Mouse (Mus musculus) liver, embryonic 11.5 days (tissue): ENCODE results near the gene Gm498. TPM values are rescaled to one million over a fixed set of nuclear protein-coding genes. Genes with fewer than 3 reads are reported as not detected.

Experiments
- ATAC-seq: fragments of 200-750 bp; cut with Nextera tagmentation; replicated peaks from 2 replicates; pipeline ENCODE4 v1.8.0; 2017; ENCODE audit warnings: moderate number of reproducible peaks, mild to moderate bottlenecking, moderate TSS enrichment, moderate library complexity; ENCODE audit not compliant: low FRiP score
- DNase-seq: peaks from one replicate; pipeline ENCODE4 v3.0.0-alpha.2; 2017; ENCODE audit warnings: low spot score
- H3K27ac ChIP-seq: fragments of 300-500 bp; sonication (generic); 2 replicates; pipeline ENCODE4 v1.5.1; 2014; ENCODE audit warnings: mild to moderate bottlenecking, low read depth, low read length, control low read depth
- H3K27me3 ChIP-seq: fragments of 300-500 bp; sonication (generic); replicated peaks from 2 replicates; pipeline ENCODE4 v1.6.1; 2014; ENCODE audit warnings: low read length, mixed read lengths; ENCODE audit not compliant: control insufficient read depth, insufficient read depth
- H3K36me3 ChIP-seq: fragments of 300-500 bp; sonication (generic); 2 replicates; pipeline ENCODE4 v1.6.1; 2014; ENCODE audit warnings: mild to moderate bottlenecking, low read length, moderate library complexity, mixed read lengths; ENCODE audit not compliant: control insufficient read depth, insufficient read depth
- H3K4me1 ChIP-seq: fragments of 300-500 bp; sonication (generic); replicated peaks from 2 replicates; pipeline ENCODE4 v1.6.1; 2014; ENCODE audit warnings: low read length, mixed read lengths; ENCODE audit not compliant: control insufficient read depth, insufficient read depth
- H3K4me2 ChIP-seq: fragments of 300-500 bp; sonication (generic); 2 replicates; pipeline ENCODE4 v1.6.1; 2014; ENCODE audit warnings: mild to moderate bottlenecking, control low read depth, moderate library complexity
- H3K4me3 ChIP-seq: fragments of 300-500 bp; sonication (generic); 2 replicates; pipeline ENCODE4 v1.5.1; 2014; ENCODE audit warnings: low read depth, low read length, control low read depth
- H3K9ac ChIP-seq: fragments of 300-500 bp; sonication (generic); 2 replicates; pipeline ENCODE4 v1.6.1; 2014; ENCODE audit warnings: low read depth, low read length, control low read depth
- H3K9me3 ChIP-seq: fragments of 300-500 bp; sonication (generic); 2 replicates; pipeline ENCODE4 v1.6.1; 2016; ENCODE audit warnings: low read length, inconsistent platforms, mixed read lengths; ENCODE audit not compliant: control insufficient read depth
- WGBS: fragments of 180-500 bp; shearing (Covaris S2); extraction: QIAGEN DNeasy Blood & Tissue Kit; methylation state at CpG from one replicate; pipeline ENCODE4 v1.1.7; 2014; 5-methylcytosine and 5-hydroxymethylcytosine counted together
- polyA plus RNA-seq: library from polyadenylated mRNA; unstranded; fragments of >200 nt; fragmentation: Nextera tagmentation; extraction: Ambion mirVana; gene quantifications from 2 replicates; pipeline ENCODE4 v1.2.1, GENCODE M21; 2014

The Gm498 gene
- polyA plus RNA-seq, result not detected in 2 replicates

DNA sequence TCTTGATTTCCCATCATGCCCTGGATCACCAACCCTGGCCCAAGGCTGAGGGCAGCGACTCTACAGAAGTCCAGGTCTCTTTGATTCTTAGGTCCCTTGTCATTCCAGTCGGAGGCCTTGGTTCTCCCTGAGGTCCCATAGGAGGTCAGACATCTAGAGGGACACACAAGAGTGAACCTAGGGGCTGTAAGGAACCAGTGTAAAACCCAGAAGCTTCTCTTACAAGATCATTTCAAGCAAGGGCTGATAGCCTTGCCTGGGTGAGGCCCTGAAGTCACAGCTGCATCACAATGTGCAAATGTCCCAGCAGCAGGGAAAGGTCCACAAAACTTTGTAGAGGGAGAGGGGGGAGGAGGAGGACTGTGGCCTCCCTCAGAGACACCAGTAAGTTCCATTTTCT is at the start of gene Gm498:
Gene Gm498, plus strand, starts transcription at position 301 of the 400 bp plus-strand sequence.
- 71% methylated on average over 2 of the region's 2 CpGs for WGBS
- Histone ChIP-seq H3K4me3 (no peak within 1 kb of the TSS), H3K27ac (no peak within 1 kb of the TSS), H3K9me3 (no peaks in the 10 kb centered on the region), H3K4me2 (no peak within 1 kb of the TSS), H3K27me3 (no peaks in the 10 kb centered on the region), H3K4me1 (no peaks in the 10 kb centered on the region), H3K9ac (no peak within 1 kb of the TSS), H3K36me3 (no peaks in the 10 kb centered on the region)
- no peak for DNase-seq
- no peak for ATAC-seq

GRCm38 (mm10) chr7:143819201-143819600 is 47.4 kb upstream of the Gm498 start:
- Histone ChIP-seq H3K4me1 (peaks cover 11% of the 10 kb centered on the region), H3K27ac (no peak overlapping the region), H3K9me3 (no peaks in the 10 kb centered on the region), H3K4me2 (no peak overlapping the region), H3K4me3 (no peak overlapping the region), H3K9ac (no peak overlapping the region), H3K36me3 (peaks cover 11% of the 10 kb centered on the region; the same call in 1 of the 2 replicates), H3K27me3 (no peaks in the 10 kb centered on the region)
- DNase-seq (no peak), ATAC-seq (no peak)
- 78% methylated on average over 4 of the region's 4 CpGs for WGBS

GRCm38 (mm10) chr7:143821241-143821640 is 45.4 kb upstream of the Gm498 start:
- Histone ChIP-seq H3K4me3 (no peak overlapping the region), H3K4me2 (peak overlapping the region; percentile 90), H3K9me3 (no peaks in the 10 kb centered on the region), H3K36me3 (peaks cover 10% of the 10 kb centered on the region; the same call in 1 of the 2 replicates), H3K27ac (no peak overlapping the region), H3K4me1 (peaks cover 11% of the 10 kb centered on the region), H3K9ac (no peak overlapping the region), H3K27me3 (no peaks in the 10 kb centered on the region)
- no peak for ATAC-seq
- no peak for DNase-seq
- WGBS, result 74% methylated on average over 2 of the region's 2 CpGs

- H3K9ac ChIP-seq, result peak within 1 kb of the TSS; percentile 73
- no peaks in the 10 kb centered on the region for H3K27me3 ChIP-seq
- peak within 1 kb of the TSS; percentile 62 for H3K27ac ChIP-seq
- DNase-seq (peak; percentile 100), ATAC-seq (peak; percentile 99)
- H3K4me1 ChIP-seq, result peaks cover 11% of the 10 kb centered on the region
- under 1% methylated on average over 40 of the region's 40 CpGs for WGBS
- no peaks in the 10 kb centered on the region for H3K9me3 ChIP-seq
- H3K4me3 ChIP-seq, result peak within 1 kb of the TSS; percentile 63
- H3K4me2 ChIP-seq, result peak within 1 kb of the TSS; percentile 90
- H3K36me3 ChIP-seq, result peaks cover 9% of the 10 kb centered on the region; the same call in 1 of the 2 replicates
Measured at GRCm38 (mm10) chr7:143822375-143823265, 44.0 kb upstream of the Gm498 start, which contains the start of the genes Nadsyn1 and Dhcr7. Gene Nadsyn1, minus strand, starts transcription at chr7:143822849. Gene Dhcr7, plus strand, starts transcription at chr7:143823145.

- no peak for DNase-seq
- 79% methylated on average over 4 of the region's 4 CpGs for WGBS
- ATAC-seq, result peak; percentile 19
Measured at GRCm38 (mm10) chr7:143823266-143823605, 43.4 kb upstream of the Gm498 start.

DNA sequence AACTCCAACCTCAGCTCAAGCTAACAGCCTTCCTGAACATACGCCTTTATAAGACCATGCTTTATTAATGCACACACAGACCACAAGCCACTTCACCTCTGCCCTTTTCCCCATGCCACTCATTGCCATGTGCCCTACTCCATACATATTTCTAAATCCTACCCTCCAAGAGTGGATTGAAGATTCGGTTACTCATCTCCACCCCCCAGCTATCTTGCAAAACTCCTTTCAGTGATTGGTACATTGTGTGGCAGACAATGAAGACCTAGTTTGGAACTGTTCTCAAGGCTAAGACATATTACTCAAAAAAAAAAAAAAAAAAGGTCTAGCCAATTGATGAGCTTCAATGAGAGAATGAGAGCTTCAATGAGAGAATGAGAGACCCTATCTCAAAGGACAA is 39.7 kb upstream of the Gm498 start:
- no peak overlapping the region for H3K4me3 ChIP-seq
- DNase-seq (no peak), ATAC-seq (no peak)
- 84% methylated on average over 2 of the region's 2 CpGs for WGBS
- no peak overlapping the region for H3K4me2 ChIP-seq
- no peaks in the 10 kb centered on the region for H3K36me3 ChIP-seq
- no peaks in the 10 kb centered on the region for H3K27me3 ChIP-seq
- no peak overlapping the region for H3K9ac ChIP-seq
- no peak overlapping the region for H3K27ac ChIP-seq
- peaks cover 10% of the 10 kb centered on the region for H3K4me1 ChIP-seq
- H3K9me3 ChIP-seq, result no peaks in the 10 kb centered on the region

More at GRCm38 (mm10) chr7:143823266-143823605, 43.4 kb upstream of the Gm498 start:
- Histone ChIP-seq H3K9me3 (no peaks in the 10 kb centered on the region), H3K4me3 (peak overlapping the region; percentile 63), H3K27ac (peak overlapping the region; percentile 62; the same call in 1 of the 2 replicates), H3K36me3 (peaks cover 8% of the 10 kb centered on the region; the same call in 1 of the 2 replicates), H3K4me2 (peak overlapping the region; percentile 80), H3K27me3 (no peaks in the 10 kb centered on the region), H3K9ac (peak overlapping the region; percentile 73), H3K4me1 (peaks cover 11% of the 10 kb centered on the region)

GRCm38 (mm10) chr7:143829504-143830331 is 36.9 kb upstream of the Gm498 start:
- peak overlapping the region; percentile 68 for H3K4me3 ChIP-seq
- H3K4me1 ChIP-seq, result peaks cover 3% of the 10 kb centered on the region; the same call in 1 of the 2 replicates
- 1% methylated on average over 37 of the region's 37 CpGs for WGBS
- H3K27me3 ChIP-seq, result no peaks in the 10 kb centered on the region
- no peaks in the 10 kb centered on the region for H3K9me3 ChIP-seq
- ATAC-seq, result peak; percentile 97
- peak; percentile 94 for DNase-seq
- no peaks in the 10 kb centered on the region for H3K36me3 ChIP-seq
- peak overlapping the region; percentile 85 for H3K4me2 ChIP-seq
- H3K9ac ChIP-seq, result peak overlapping the region; percentile 70
- peak overlapping the region; percentile 76 for H3K27ac ChIP-seq

GRCm38 (mm10) chr7:143830399-143830798 is 36.2 kb upstream of the Gm498 start:
- Histone ChIP-seq H3K4me1 (peaks cover 8% of the 10 kb centered on the region; the same call in 1 of the 2 replicates), H3K9me3 (no peaks in the 10 kb centered on the region), H3K9ac (peak overlapping the region; percentile 63), H3K4me2 (peak overlapping the region; percentile 85), H3K27ac (no peak overlapping the region), H3K36me3 (no peaks in the 10 kb centered on the region), H3K27me3 (no peaks in the 10 kb centered on the region), H3K4me3 (peak overlapping the region; percentile 68)
- DNase-seq, result no peak
- no peak; the same call in 1 of the 2 replicates for ATAC-seq
- WGBS, result 15% methylated on average over 6 of the region's 6 CpGs
